Mouse (Mus musculus): ENCODE data around the gene Tenm2. TPM values are rescaled to one million over a fixed set of nuclear protein-coding genes. Genes with fewer than 3 reads are reported as not detected.

The Tenm2 gene
- polyA plus RNA-seq, 1 experiment from 2014 or later: 0.03 TPM

- no peaks in the 10 kb centered on the region for H3K9me3 ChIP-seq (replicated peaks)
- H3K36me3 ChIP-seq (replicated peaks): no peaks in the 10 kb centered on the region
- 61% methylated on average over 3 of the region's 3 CpGs for WGBS (ENCODE audit: insufficient replicate concordance)
- H3K4me1 ChIP-seq (replicated peaks): no peaks in the 10 kb centered on the region
- H3K27me3 ChIP-seq: no peaks in the 10 kb centered on the region
- no peak overlapping the region for H3K27ac ChIP-seq (replicated peaks)
- no peak overlapping the region for H3K4me3 ChIP-seq (replicated peaks)
- H3K4me2 ChIP-seq: no peak overlapping the region
- H3K9ac ChIP-seq: no peak overlapping the region
- no peak for ATAC-seq (ENCODE audit: insufficient read depth)
Measured at GRCm38 (mm10) chr11:36893061-36893460, 342.7 kb downstream of the Tenm2 start.

DNA sequence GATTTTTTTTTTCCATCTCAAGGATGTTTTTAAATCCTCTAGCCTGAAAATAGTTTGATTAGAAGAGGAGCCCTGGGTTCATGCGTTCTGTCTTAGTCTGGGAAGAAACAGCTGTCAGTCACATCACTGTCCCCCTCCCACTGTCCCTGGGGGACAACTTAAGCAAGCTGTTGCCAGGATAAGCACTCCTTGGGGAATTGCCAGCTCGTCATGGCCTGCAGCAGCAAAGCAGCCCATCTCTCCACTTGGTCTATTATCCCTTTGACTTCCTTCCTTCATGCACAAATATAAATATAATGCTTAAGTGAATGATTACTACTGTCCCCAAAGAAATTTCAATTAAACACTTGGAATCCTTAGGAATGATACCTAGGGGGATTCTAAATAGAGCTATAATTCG, 344.7 kb downstream of the Tenm2 start:
- Histone ChIP-seq H3K9me3 (replicated peaks) (no peaks in the 10 kb centered on the region), H3K4me3 (replicated peaks) (no peak overlapping the region), H3K36me3 (replicated peaks) (no peaks in the 10 kb centered on the region), H3K9ac (no peak overlapping the region), H3K4me2 (no peak overlapping the region), H3K27ac (replicated peaks) (no peak overlapping the region), H3K27me3 (no peaks in the 10 kb centered on the region), H3K4me1 (replicated peaks) (no peaks in the 10 kb centered on the region)
- ATAC-seq (ENCODE audit: insufficient read depth): no peak
- WGBS (ENCODE audit: insufficient replicate concordance): 33% methylated on average over 3 of the region's 3 CpGs

GRCm38 (mm10) chr11:36887490-36887889, 348.3 kb downstream of the Tenm2 start:
- Histone ChIP-seq H3K27me3 (no peaks in the 10 kb centered on the region), H3K36me3 (replicated peaks) (no peaks in the 10 kb centered on the region), H3K9me3 (replicated peaks) (no peaks in the 10 kb centered on the region), H3K27ac (replicated peaks) (no peak overlapping the region), H3K4me3 (replicated peaks) (no peak overlapping the region), H3K9ac (no peak overlapping the region), H3K4me2 (no peak overlapping the region), H3K4me1 (replicated peaks) (no peaks in the 10 kb centered on the region)
- no peak for ATAC-seq (ENCODE audit: insufficient read depth)
- 60% methylated on average over 7 of the region's 7 CpGs for WGBS (ENCODE audit: insufficient replicate concordance)

DNA sequence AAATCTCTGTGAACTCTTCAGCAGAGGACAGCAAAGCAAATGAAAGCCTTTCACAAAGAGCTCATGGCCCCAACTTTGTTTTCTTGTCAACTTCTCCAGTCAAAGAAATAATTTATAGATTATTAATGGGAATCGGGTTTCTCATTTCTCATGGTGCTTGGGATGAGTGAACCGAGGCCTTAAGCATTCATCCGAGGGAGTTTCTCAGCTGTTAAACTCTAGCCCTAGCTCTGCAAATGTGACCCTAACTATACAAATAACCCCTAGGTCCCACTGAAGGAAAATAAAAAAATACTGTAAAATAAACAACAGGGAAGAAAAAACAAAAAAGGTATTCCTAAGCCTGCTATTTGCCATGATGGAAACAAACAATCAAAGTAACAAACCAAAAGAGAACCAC, 349.6 kb downstream of the Tenm2 start:
- H3K4me3 ChIP-seq (replicated peaks): no peak overlapping the region
- ATAC-seq (ENCODE audit: insufficient read depth): no peak
- H3K27me3 ChIP-seq: no peaks in the 10 kb centered on the region
- no peaks in the 10 kb centered on the region for H3K4me1 ChIP-seq (replicated peaks)
- H3K36me3 ChIP-seq (replicated peaks): no peaks in the 10 kb centered on the region
- 63% methylated on average over 3 of the region's 3 CpGs for whole genome bisulfite sequencing (ENCODE audit: insufficient replicate concordance)
- H3K27ac ChIP-seq (replicated peaks): no peak overlapping the region
- no peaks in the 10 kb centered on the region for H3K9me3 ChIP-seq (replicated peaks)
- H3K4me2 ChIP-seq: no peak overlapping the region
- H3K9ac ChIP-seq: no peak overlapping the region

DNA sequence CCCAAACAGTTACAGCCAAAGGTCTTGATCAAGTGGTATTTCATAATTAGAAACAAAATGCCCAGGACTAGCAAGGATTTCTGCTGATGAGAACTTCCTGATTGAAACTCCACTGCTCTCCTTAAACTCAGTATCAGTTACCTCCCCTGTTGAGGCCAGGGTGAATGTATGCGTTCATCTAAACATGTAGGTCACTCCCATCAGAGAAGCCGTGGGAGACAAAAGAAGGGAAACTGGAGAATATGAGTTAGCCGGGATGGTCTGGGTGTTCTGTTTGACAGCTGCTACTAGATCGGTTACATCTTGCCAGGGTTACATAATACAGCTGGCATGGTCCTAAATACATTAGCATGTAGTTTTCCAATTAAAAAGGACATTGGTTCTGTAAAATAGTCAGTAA, 362.8 kb downstream of the Tenm2 start:
- no peak for ATAC-seq (ENCODE audit: insufficient read depth)

DNA sequence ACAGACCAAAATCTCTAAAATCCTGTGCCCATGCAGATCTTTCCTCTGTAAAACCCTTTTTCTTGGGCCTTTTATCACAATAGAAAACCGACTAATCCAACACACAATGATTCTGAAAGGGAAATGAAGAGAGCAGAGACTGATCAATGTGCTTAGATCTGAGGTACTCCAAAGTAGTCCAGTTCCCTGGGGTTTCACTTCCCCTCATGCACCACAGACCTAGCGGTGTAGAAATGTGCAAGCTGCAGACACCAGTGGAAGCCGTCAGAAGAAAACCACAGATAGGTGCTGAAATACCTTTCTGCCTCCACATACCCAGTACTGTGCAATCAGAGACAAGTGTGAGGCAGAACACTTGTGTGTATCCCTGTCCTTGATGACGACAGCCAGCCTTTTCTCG, 365.2 kb downstream of the Tenm2 start:
- H3K4me1 ChIP-seq (replicated peaks): no peaks in the 10 kb centered on the region
- H3K27ac ChIP-seq (replicated peaks): no peak overlapping the region
- H3K9ac ChIP-seq: no peak overlapping the region
- H3K4me3 ChIP-seq (replicated peaks): no peak overlapping the region
- no peaks in the 10 kb centered on the region for H3K36me3 ChIP-seq (replicated peaks)
- H3K9me3 ChIP-seq (replicated peaks): no peaks in the 10 kb centered on the region
- no peak overlapping the region for H3K4me2 ChIP-seq
- ATAC-seq (ENCODE audit: insufficient read depth): no peak
- no peaks in the 10 kb centered on the region for H3K27me3 ChIP-seq
- WGBS (ENCODE audit: insufficient replicate concordance): 42% methylated on average over 5 of the region's 5 CpGs

More for the DNA sequence above, 362.8 kb downstream of the Tenm2 start:
- H3K4me2 ChIP-seq: no peak overlapping the region
- no peaks in the 10 kb centered on the region for H3K36me3 ChIP-seq (replicated peaks)
- H3K27me3 ChIP-seq: no peaks in the 10 kb centered on the region
- WGBS (ENCODE audit: insufficient replicate concordance): 50% methylated on average over 4 of the region's 4 CpGs
- no peak overlapping the region for H3K4me3 ChIP-seq (replicated peaks)
- H3K4me1 ChIP-seq (replicated peaks): no peaks in the 10 kb centered on the region
- no peak overlapping the region for H3K27ac ChIP-seq (replicated peaks)
- no peaks in the 10 kb centered on the region for H3K9me3 ChIP-seq (replicated peaks)
- H3K9ac ChIP-seq: no peak overlapping the region

DNA sequence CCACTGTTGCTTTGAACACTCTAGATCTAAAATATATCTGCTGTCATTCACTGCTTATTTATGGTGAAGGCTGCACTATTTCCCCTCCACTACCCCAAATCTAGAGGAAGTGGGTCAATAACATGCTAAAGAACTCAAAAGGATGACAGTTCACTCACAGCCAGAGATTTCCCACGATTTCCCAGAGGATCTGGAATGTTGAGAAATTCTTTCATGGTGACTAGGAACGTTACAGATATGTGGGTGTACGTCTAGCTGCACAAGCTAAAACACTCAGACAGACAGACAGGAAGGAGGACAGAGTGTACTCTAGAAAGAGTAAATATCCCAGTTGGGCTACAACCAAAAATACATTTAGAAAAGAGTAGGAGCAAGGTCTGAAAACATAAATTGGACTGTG, 384.1 kb downstream of the Tenm2 start:
- no peaks in the 10 kb centered on the region for H3K4me1 ChIP-seq (replicated peaks)
- ATAC-seq (ENCODE audit: insufficient read depth): no peak
- 27% methylated on average over 3 of the region's 3 CpGs for WGBS (ENCODE audit: insufficient replicate concordance)
- no peaks in the 10 kb centered on the region for H3K27me3 ChIP-seq
- H3K9ac ChIP-seq: no peak overlapping the region
- no peak overlapping the region for H3K4me3 ChIP-seq (replicated peaks)
- H3K9me3 ChIP-seq (replicated peaks): no peaks in the 10 kb centered on the region
- no peak overlapping the region for H3K4me2 ChIP-seq
- H3K36me3 ChIP-seq (replicated peaks): no peaks in the 10 kb centered on the region
- no peak overlapping the region for H3K27ac ChIP-seq (replicated peaks)

GRCm38 (mm10) chr11:36847451-36847850, 388.3 kb downstream of the Tenm2 start:
- Histone ChIP-seq H3K27me3 (no peaks in the 10 kb centered on the region), H3K9ac (no peak overlapping the region), H3K27ac (replicated peaks) (no peak overlapping the region), H3K4me3 (replicated peaks) (no peak overlapping the region), H3K4me1 (replicated peaks) (no peaks in the 10 kb centered on the region), H3K9me3 (replicated peaks) (no peaks in the 10 kb centered on the region), H3K36me3 (replicated peaks) (no peaks in the 10 kb centered on the region), H3K4me2 (no peak overlapping the region)
- ATAC-seq (ENCODE audit: insufficient read depth): no peak
- 71% methylated on average over 6 of the region's 6 CpGs for WGBS (ENCODE audit: insufficient replicate concordance)

DNA sequence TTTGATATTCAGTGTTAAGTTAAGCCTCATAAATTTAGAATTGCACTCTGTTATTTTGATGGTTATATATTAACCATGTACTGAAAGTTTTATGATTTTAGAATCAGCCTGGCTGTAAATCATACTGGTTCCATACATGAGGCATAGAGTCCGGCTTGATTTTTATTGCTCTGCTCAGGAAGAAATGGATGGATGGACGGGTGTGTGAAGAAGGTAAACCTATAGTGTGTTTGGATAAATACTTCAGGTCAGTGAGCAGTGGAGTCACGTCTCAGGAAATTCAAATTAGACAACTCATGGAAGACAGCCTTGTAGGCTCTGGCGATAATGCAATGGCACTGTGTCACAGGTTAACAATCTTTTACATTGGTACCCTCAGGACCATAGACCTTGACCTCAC, 402.9 kb downstream of the Tenm2 start:
- no peaks in the 10 kb centered on the region for H3K27me3 ChIP-seq
- H3K4me2 ChIP-seq: no peak overlapping the region
- ATAC-seq (ENCODE audit: insufficient read depth): no peak
- H3K9me3 ChIP-seq (replicated peaks): no peaks in the 10 kb centered on the region
- no peaks in the 10 kb centered on the region for H3K4me1 ChIP-seq (replicated peaks)
- 53% methylated on average over 4 of the region's 4 CpGs for WGBS (ENCODE audit: insufficient replicate concordance)
- no peaks in the 10 kb centered on the region for H3K36me3 ChIP-seq (replicated peaks)
- H3K27ac ChIP-seq (replicated peaks): no peak overlapping the region
- no peak overlapping the region for H3K9ac ChIP-seq
- no peak overlapping the region for H3K4me3 ChIP-seq (replicated peaks)

- Histone ChIP-seq H3K4me2 (no peak overlapping the region), H3K4me3 (replicated peaks) (no peak overlapping the region), H3K4me1 (replicated peaks) (no peaks in the 10 kb centered on the region), H3K9me3 (replicated peaks) (no peaks in the 10 kb centered on the region), H3K27ac (replicated peaks) (no peak overlapping the region), H3K9ac (no peak overlapping the region), H3K36me3 (replicated peaks) (no peaks in the 10 kb centered on the region), H3K27me3 (no peaks in the 10 kb centered on the region)
- no peak for ATAC-seq (ENCODE audit: insufficient read depth)
- WGBS (ENCODE audit: insufficient replicate concordance): 56% methylated on average over 11 of the region's 11 CpGs
Measured at GRCm38 (mm10) chr11:36831511-36831910, 404.3 kb downstream of the Tenm2 start.

- WGBS (ENCODE audit: insufficient replicate concordance): 34% methylated on average over 7 of the region's 7 CpGs
- Histone ChIP-seq H3K4me3 (replicated peaks) (no peak overlapping the region), H3K9ac (no peak overlapping the region), H3K9me3 (replicated peaks) (no peaks in the 10 kb centered on the region), H3K36me3 (replicated peaks) (no peaks in the 10 kb centered on the region), H3K27me3 (no peaks in the 10 kb centered on the region), H3K4me1 (replicated peaks) (no peaks in the 10 kb centered on the region), H3K4me2 (no peak overlapping the region), H3K27ac (replicated peaks) (no peak overlapping the region)
- no peak for ATAC-seq (ENCODE audit: insufficient read depth)
Measured at GRCm38 (mm10) chr11:36824666-36825065, 411.1 kb downstream of the Tenm2 start.

DNA sequence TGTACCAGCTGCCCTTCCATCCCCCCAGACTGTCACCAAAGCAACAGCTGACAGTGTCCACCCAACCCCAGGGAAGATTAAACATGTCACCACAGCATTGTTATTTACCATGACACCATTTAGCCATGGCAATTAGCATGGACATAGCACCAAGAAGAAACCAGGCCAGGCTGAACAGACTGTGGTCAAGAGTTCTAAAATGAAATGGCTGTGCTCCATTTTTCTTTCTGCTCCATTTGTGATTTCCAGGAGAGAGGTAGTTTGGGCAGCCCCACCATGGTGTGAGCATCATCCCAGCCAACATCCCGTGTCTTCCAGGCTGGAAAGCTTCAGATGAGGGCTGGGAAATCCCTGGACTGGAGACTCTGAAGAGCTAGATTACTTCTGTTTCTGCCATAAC, 431.1 kb downstream of the Tenm2 start:
- Histone ChIP-seq H3K9ac (no peak overlapping the region), H3K4me2 (no peak overlapping the region), H3K4me1 (replicated peaks) (no peaks in the 10 kb centered on the region), H3K9me3 (replicated peaks) (no peaks in the 10 kb centered on the region), H3K36me3 (replicated peaks) (no peaks in the 10 kb centered on the region), H3K4me3 (replicated peaks) (no peak overlapping the region), H3K27ac (replicated peaks) (no peak overlapping the region), H3K27me3 (no peaks in the 10 kb centered on the region)
- no peak for ATAC-seq (ENCODE audit: insufficient read depth)
- 38% methylated on average over 1 of the region's 1 CpGs for WGBS (ENCODE audit: insufficient replicate concordance)
